Mouse (Mus musculus) inflammation-experienced regulatory T-cells (primary cell): ENCODE data around the gene Ap1s2. TPM values are rescaled to one million over a fixed set of nuclear protein-coding genes. Genes with fewer than 3 reads are reported as not detected.

Source experiments
- polyA plus RNA-seq, 2 experiments: library from polyadenylated mRNA; unstranded; fragments of 100-300 nt; shearing (Covaris generic); gene quantifications; one replicate each; pipeline ENCODE4 v1.2.1; 2017

The Ap1s2 gene
- 10 to 100 TPM; 26.0 to 26.6 TPM for polyA plus RNA-seq

GRCm38 (mm10) chrX:163908337-163909250, at the start of gene Ap1s2:
Gene Ap1s2 (plus strand): TSS chrX:163909017.

DNA sequence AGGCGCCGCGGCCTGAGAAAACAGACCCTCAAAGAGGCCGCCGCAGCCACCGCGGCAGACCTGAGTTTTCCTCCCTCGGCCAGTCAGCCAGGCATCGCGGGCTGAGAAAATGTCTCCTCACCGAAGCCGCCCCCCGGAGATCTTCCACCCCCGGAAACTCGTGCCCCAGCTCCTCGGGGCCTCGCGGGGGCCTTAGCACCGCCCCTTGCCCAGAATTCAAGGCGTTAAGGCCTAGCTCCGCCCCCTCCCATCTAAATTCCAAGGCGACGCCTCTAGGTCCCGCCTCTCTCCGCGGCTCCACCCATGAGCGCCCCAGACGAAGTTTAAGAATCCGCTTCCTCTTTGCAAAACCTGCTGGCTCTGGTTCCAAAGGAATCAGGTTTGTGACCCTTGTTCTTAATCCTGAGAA, 49.7 kb downstream of the Ap1s2 start, which contains the start of gene Zrsr2:
Gene Zrsr2 (minus strand): TSS at position 195 of the 409 bp plus-strand sequence.

Other genes with a start within 250 kb of the Ap1s2 start
- gene Rnf138rt1, start 147.7 kb upstream of the Ap1s2 start, polyA plus RNA-seq, result under 1 TPM in 1 of 2 experiments, not detected in 1; 0.48 TPM
- gene Zrsr2, start 49.6 kb downstream of the Ap1s2 start, polyA plus RNA-seq, result 10 to 100 TPM; 53.4 to 57.1 TPM
- gene Car5b, start 119.0 kb downstream of the Ap1s2 start, polyA plus RNA-seq, result 1 to 10 TPM; 3.2 to 5.0 TPM
- gene Siah1b, start 167.5 kb downstream of the Ap1s2 start, polyA plus RNA-seq, result 1 to 10 TPM; 4.5 to 5.8 TPM
- not detected for gene Cltrn, start 179.8 kb downstream of the Ap1s2 start, polyA plus RNA-seq
- under 1 TPM in 1 of 2 experiments, not detected in 1; 0.07 TPM for gene Ace2, start 230.3 kb downstream of the Ap1s2 start, polyA plus RNA-seq